Comparison of ENCODE assay signal across 27 mouse cellular contexts in genomic region chr13:79037883-79038282, GRCm38 (mm10).
"Had no signal": no experiment of that assay in that cellular context is flagged by ENCODE, and none has a peak within 500 bp of the region (broad histone marks: within the 10 kb centered on the region; RNA-seq: fewer than 3 reads in every experiment).

No protein-coding gene starts in this region.

- H3K4me3 ChIP-seq: limb, embryonic 10.5 days; limb, embryonic 12.5 days; limb, embryonic 13.5 days; limb, embryonic 15.5 days; liver, embryonic 12.5 days; liver, embryonic 13.5 days; liver, embryonic 15.5 days; lung, embryonic 15.5 days; megakaryocyte, embryonic 14.5 days; midbrain, embryonic 10.5 days; midbrain, embryonic 12.5 days; midbrain, embryonic 13.5 days; midbrain, embryonic 15.5 days; myocyte had no signal

- H3K9ac ChIP-seq: limb, embryonic 12.5 days; limb, embryonic 13.5 days; limb, embryonic 15.5 days; liver, embryonic 12.5 days; liver, embryonic 13.5 days; liver, embryonic 14.5 days; liver, embryonic 15.5 days; liver, postnatal 0 days; lung, embryonic 14.5 days; lung, embryonic 15.5 days; midbrain, embryonic 12.5 days; midbrain, embryonic 13.5 days; midbrain, embryonic 15.5 days had no signal

- H3K36me3 ChIP-seq: limb, embryonic 10.5 days; limb, embryonic 12.5 days; limb, embryonic 13.5 days; limb, embryonic 15.5 days; liver, embryonic 12.5 days; liver, embryonic 13.5 days; liver, embryonic 15.5 days; lung, embryonic 15.5 days; midbrain, embryonic 10.5 days; midbrain, embryonic 12.5 days; midbrain, embryonic 13.5 days; midbrain, embryonic 15.5 days had no signal

- H3K9me3 ChIP-seq: limb, embryonic 10.5 days; limb, embryonic 12.5 days; limb, embryonic 13.5 days; limb, embryonic 15.5 days; liver, embryonic 12.5 days; liver, embryonic 13.5 days; liver, embryonic 15.5 days; lung, embryonic 15.5 days; megakaryocyte, embryonic 14.5 days; midbrain, embryonic 10.5 days; midbrain, embryonic 12.5 days; midbrain, embryonic 13.5 days; midbrain, embryonic 15.5 days had no signal

- H3K27ac ChIP-seq: limb, embryonic 10.5 days; limb, embryonic 12.5 days; limb, embryonic 13.5 days; limb, embryonic 15.5 days; liver, embryonic 12.5 days; liver, embryonic 13.5 days; liver, embryonic 14.5 days; liver, embryonic 15.5 days; lung, embryonic 15.5 days; macrophage; midbrain, embryonic 10.5 days; midbrain, embryonic 12.5 days; midbrain, embryonic 13.5 days; midbrain, embryonic 15.5 days had no signal

- H3K4me1 ChIP-seq: limb, embryonic 12.5 days; limb, embryonic 13.5 days; limb, embryonic 15.5 days; liver, embryonic 12.5 days; liver, embryonic 13.5 days; liver, embryonic 15.5 days; lung, embryonic 15.5 days; megakaryocyte, embryonic 14.5 days; midbrain, embryonic 10.5 days; midbrain, embryonic 12.5 days; midbrain, embryonic 13.5 days; midbrain, embryonic 15.5 days had no signal

- DNase-seq: left cerebral cortex, postnatal 4 days; liver; liver, embryonic 13.5 days; liver, postnatal 0 days; lung, adult 18-20 months; lung, adult 2 months; lung, embryonic 14.5 days; lung, postnatal 10 days; lung, postnatal 14 days; lung, postnatal 36 days; lung, postnatal 4 days; midbrain, embryonic 14.5 days had no signal

- H3K27me3 ChIP-seq: limb, embryonic 12.5 days; limb, embryonic 13.5 days; limb, embryonic 15.5 days; liver, embryonic 12.5 days; liver, embryonic 13.5 days; liver, embryonic 15.5 days; lung, embryonic 15.5 days; megakaryocyte, embryonic 14.5 days; midbrain, embryonic 12.5 days; midbrain, embryonic 13.5 days; midbrain, embryonic 15.5 days had no signal
